Mouse (Mus musculus): ENCODE measurements around the gene Nectin3. TPM values are rescaled to one million over a fixed set of nuclear protein-coding genes. Genes with fewer than 3 reads are reported as not detected.

Nectin3 gene
- polyA plus RNA-seq, 1 experiment: not detected

GRCm38 (mm10) chr16:46451421-46451820 is 46.9 kb downstream of the Nectin3 start:
- H3K27ac ChIP-seq (ENCODE audit: insufficient read depth, low read depth, low read length): no peak overlapping the region
- H3K4me1 ChIP-seq (ENCODE audit: control insufficient read depth, insufficient read depth, low read length): no peaks in the 10 kb centered on the region
- no peak overlapping the region for H3K4me3 ChIP-seq (ENCODE audit: insufficient read depth, low read depth, low read length)
- WGBS: 69% methylated on average over 3 of the region's 3 CpGs
- no peak for TF ChIP-seq CTCF (IDR thresholded peaks at IDR 0.05; ENCODE audit: insufficient read depth, low read depth, low read length)
- no peak for TF ChIP-seq POLR2A (IDR thresholded peaks at IDR 0.05; ENCODE audit: insufficient read depth, low read depth, low read length)

- Histone ChIP-seq H3K4me3 (ENCODE audit: insufficient read depth, low read depth, low read length) (no peak overlapping the region), H3K4me1 (ENCODE audit: control insufficient read depth, insufficient read depth, low read length) (no peaks in the 10 kb centered on the region), H3K27ac (ENCODE audit: insufficient read depth, low read depth, low read length) (no peak overlapping the region)
- no peak for TF ChIP-seq POLR2A (IDR thresholded peaks at IDR 0.05; ENCODE audit: insufficient read depth, low read depth, low read length)
- no peak for TF ChIP-seq CTCF (IDR thresholded peaks at IDR 0.05; ENCODE audit: insufficient read depth, low read depth, low read length)
- WGBS: 95% methylated on average over 6 of the region's 6 CpGs
Observed at GRCm38 (mm10) chr16:46449013-46449412, 49.3 kb downstream of the Nectin3 start.

GRCm38 (mm10) chr16:46431317-46431716 is 67.0 kb downstream of the Nectin3 start:
- no peak overlapping the region for H3K27ac ChIP-seq (ENCODE audit: insufficient read depth, low read depth, low read length)
- H3K4me1 ChIP-seq (ENCODE audit: control insufficient read depth, insufficient read depth, low read length): no peaks in the 10 kb centered on the region
- 93% methylated on average over 5 of the region's 5 CpGs for WGBS
- no peak for TF ChIP-seq POLR2A (IDR thresholded peaks at IDR 0.05; ENCODE audit: insufficient read depth, low read depth, low read length)
- TF ChIP-seq CTCF (IDR thresholded peaks at IDR 0.05; ENCODE audit: insufficient read depth, low read depth, low read length): no peak
- no peak overlapping the region for H3K4me3 ChIP-seq (ENCODE audit: insufficient read depth, low read depth, low read length)

- 89% methylated on average over 3 of the region's 3 CpGs for WGBS
- no peak overlapping the region for H3K27ac ChIP-seq (ENCODE audit: insufficient read depth, low read depth, low read length)
- no peak for TF ChIP-seq POLR2A (IDR thresholded peaks at IDR 0.05; ENCODE audit: insufficient read depth, low read depth, low read length)
- TF ChIP-seq CTCF (IDR thresholded peaks at IDR 0.05; ENCODE audit: insufficient read depth, low read depth, low read length): no peak
- no peak overlapping the region for H3K4me3 ChIP-seq (ENCODE audit: insufficient read depth, low read depth, low read length)
- no peaks in the 10 kb centered on the region for H3K4me1 ChIP-seq (ENCODE audit: control insufficient read depth, insufficient read depth, low read length)
Observed at GRCm38 (mm10) chr16:46416177-46416576, 82.1 kb downstream of the Nectin3 start.

- Histone ChIP-seq H3K4me3 (ENCODE audit: insufficient read depth, low read depth, low read length) (no peak overlapping the region), H3K27ac (ENCODE audit: insufficient read depth, low read depth, low read length) (no peak overlapping the region), H3K4me1 (ENCODE audit: control insufficient read depth, insufficient read depth, low read length) (no peaks in the 10 kb centered on the region)
- WGBS: 58% methylated on average over 3 of the region's 3 CpGs
- TF ChIP-seq POLR2A (IDR thresholded peaks at IDR 0.05; ENCODE audit: insufficient read depth, low read depth, low read length) (no peak), CTCF (IDR thresholded peaks at IDR 0.05; ENCODE audit: insufficient read depth, low read depth, low read length) (no peak)
Observed at GRCm38 (mm10) chr16:46410739-46411057, 87.6 kb downstream of the Nectin3 start.

GRCm38 (mm10) chr16:46410053-46410738 is 88.1 kb downstream of the Nectin3 start:
- WGBS: 57% methylated on average over 6 of the region's 6 CpGs
- H3K4me1 ChIP-seq (ENCODE audit: control insufficient read depth, insufficient read depth, low read length): no peaks in the 10 kb centered on the region
- no peak overlapping the region for H3K27ac ChIP-seq (ENCODE audit: insufficient read depth, low read depth, low read length)

GRCm38 (mm10) chr16:46407997-46408396 is 90.3 kb downstream of the Nectin3 start:
- no peak for TF ChIP-seq CTCF (IDR thresholded peaks at IDR 0.05; ENCODE audit: insufficient read depth, low read depth, low read length)
- TF ChIP-seq POLR2A (IDR thresholded peaks at IDR 0.05; ENCODE audit: insufficient read depth, low read depth, low read length): no peak
- 97% methylated on average over 15 of the region's 15 CpGs for WGBS

More at GRCm38 (mm10) chr16:46410053-46410738, 88.1 kb downstream of the Nectin3 start:
- H3K4me3 ChIP-seq (ENCODE audit: insufficient read depth, low read depth, low read length): no peak overlapping the region
- TF ChIP-seq CTCF (IDR thresholded peaks at IDR 0.05; ENCODE audit: insufficient read depth, low read depth, low read length) (no peak), POLR2A (IDR thresholded peaks at IDR 0.05; ENCODE audit: insufficient read depth, low read depth, low read length) (no peak)

GRCm38 (mm10) chr16:46406844-46407639 is 91.3 kb downstream of the Nectin3 start:
- 87% methylated on average over 7 of the region's 7 CpGs for WGBS
- H3K27ac ChIP-seq (ENCODE audit: insufficient read depth, low read depth, low read length): no peak overlapping the region
- no peak overlapping the region for H3K4me3 ChIP-seq (ENCODE audit: insufficient read depth, low read depth, low read length)
- no peaks in the 10 kb centered on the region for H3K4me1 ChIP-seq (ENCODE audit: control insufficient read depth, insufficient read depth, low read length)
- no peak for TF ChIP-seq CTCF (IDR thresholded peaks at IDR 0.05; ENCODE audit: insufficient read depth, low read depth, low read length)
- no peak for TF ChIP-seq POLR2A (IDR thresholded peaks at IDR 0.05; ENCODE audit: insufficient read depth, low read depth, low read length)

More at GRCm38 (mm10) chr16:46407997-46408396, 90.3 kb downstream of the Nectin3 start:
- Histone ChIP-seq H3K27ac (ENCODE audit: insufficient read depth, low read depth, low read length) (no peak overlapping the region), H3K4me3 (ENCODE audit: insufficient read depth, low read depth, low read length) (no peak overlapping the region), H3K4me1 (ENCODE audit: control insufficient read depth, insufficient read depth, low read length) (no peaks in the 10 kb centered on the region)

- WGBS: 96% methylated on average over 4 of the region's 4 CpGs
- TF ChIP-seq POLR2A (IDR thresholded peaks at IDR 0.05; ENCODE audit: insufficient read depth, low read depth, low read length) (no peak), CTCF (IDR thresholded peaks at IDR 0.05; ENCODE audit: insufficient read depth, low read depth, low read length) (no peak)
- Histone ChIP-seq H3K27ac (ENCODE audit: insufficient read depth, low read depth, low read length) (no peak overlapping the region), H3K4me1 (ENCODE audit: control insufficient read depth, insufficient read depth, low read length) (no peaks in the 10 kb centered on the region), H3K4me3 (ENCODE audit: insufficient read depth, low read depth, low read length) (no peak overlapping the region)
Observed at GRCm38 (mm10) chr16:46397945-46398344, 100.4 kb downstream of the Nectin3 start.

Measured in olfactory bulb, adult 2 months (tissue).